Mouse (Mus musculus) stomach, postnatal 0 days (tissue): ENCODE measurements at regions not wholly inside any gene's neighbourhood (a gene's known extent, or its start where the extent isn't known, plus 50 kb on each side); places are given as distances from the start of the nearest gene placed in this dataset.

Experiments used
- CTCF ChIP-seq: IDR thresholded peaks from 2 replicates; pipeline ENCODE4 v1.5.1; 2016; ENCODE audit warnings: antibody characterized with exemption, low read depth, mild to moderate bottlenecking, moderate library complexity
- EP300 ChIP-seq: optimal IDR thresholded peaks from 2 replicates; pipeline ENCODE3; 2016; ENCODE audit warnings: antibody characterized with exemption

- TF ChIP-seq CTCF = no peak
- TF ChIP-seq EP300 = no peak
Observed at GRCm38 (mm10) chr7:40067378-40067777, 549.8 kb downstream of the Zfp619 start.
